Mouse (Mus musculus): Measurements from ENCODE around the gene Smok3a. TPM values are rescaled to one million over a fixed set of nuclear protein-coding genes. Genes with fewer than 3 reads are reported as not detected.
"Not testable (repeated sequence)": the region's sequence is repeated elsewhere in the genome, so short reads cannot be mapped to it uniquely, and the experiment has no call there.

Smok3a gene
- polyA plus RNA-seq, 1 experiment from 2014 or later, result not detected

DNA sequence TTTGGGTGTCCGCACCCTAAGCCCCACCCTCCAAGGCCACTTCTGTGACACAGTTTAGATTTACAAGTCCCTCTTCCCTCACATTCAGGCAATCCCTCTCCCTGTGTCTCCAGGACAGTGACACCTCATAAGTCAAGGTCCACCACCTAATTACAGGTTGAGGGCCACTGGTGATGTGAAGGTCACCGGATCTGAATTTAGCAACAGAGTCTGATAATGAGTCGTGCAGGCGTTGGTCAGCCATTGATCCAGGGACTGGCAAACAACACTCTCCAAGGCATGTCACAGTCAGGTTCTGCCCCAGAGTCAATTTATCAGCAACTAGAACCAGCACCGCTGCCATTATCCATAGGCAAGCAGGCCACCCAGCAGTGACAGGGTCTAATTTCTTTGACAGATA is 8.7 kb upstream of the Smok3a start:
- Histone ChIP-seq H3K27me3 (ENCODE audit: insufficient read depth, low read length) (no peaks in the 10 kb centered on the region), H3K9me3 (ENCODE audit: low read length) (0 out of 2 replicates have a peak, but pooled peaks cover 6% of the 10 kb centered on the region), H3K4me3 (ENCODE audit: low read length) (no peak overlapping the region), H3K4me2 (replicated peaks; ENCODE audit: low read depth, low read length) (no peak overlapping the region), H3K36me3 (ENCODE audit: insufficient read depth, low read length) (no peaks in the 10 kb centered on the region), H3K4me1 (ENCODE audit: insufficient read depth, low read length) (no peaks in the 10 kb centered on the region), H3K9ac (replicated peaks; ENCODE audit: low read length) (no peak overlapping the region), H3K27ac (ENCODE audit: low read length) (no peak overlapping the region)
- no peak for ATAC-seq (ENCODE audit: low FRiP score, low TSS enrichment)
- WGBS, result 85% methylated on average over 5 of the region's 5 CpGs

DNA sequence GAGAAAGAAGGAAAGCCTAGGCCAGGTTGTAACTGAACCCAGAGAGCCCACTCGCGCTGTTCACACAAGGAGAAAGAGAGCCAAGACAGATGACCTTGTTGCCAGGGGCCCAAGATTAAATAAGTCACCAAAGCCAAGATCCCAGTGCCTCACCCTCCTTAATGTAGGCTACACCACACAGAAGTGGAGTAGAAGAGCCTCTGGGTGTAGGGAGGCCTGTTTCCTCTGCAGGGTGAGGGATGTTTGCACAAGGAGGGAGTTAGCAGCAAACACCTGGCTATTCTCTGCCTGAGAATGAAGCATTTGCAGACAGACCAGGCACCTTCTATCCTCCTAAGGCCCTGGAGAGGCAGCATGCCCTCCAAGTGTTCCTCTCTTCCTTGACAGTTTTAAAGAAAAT is 4.5 kb upstream of the Smok3a start:
- WGBS, result 96% methylated on average over 2 of the region's 2 CpGs
- ATAC-seq (ENCODE audit: low FRiP score, low TSS enrichment), result no peak

DNA sequence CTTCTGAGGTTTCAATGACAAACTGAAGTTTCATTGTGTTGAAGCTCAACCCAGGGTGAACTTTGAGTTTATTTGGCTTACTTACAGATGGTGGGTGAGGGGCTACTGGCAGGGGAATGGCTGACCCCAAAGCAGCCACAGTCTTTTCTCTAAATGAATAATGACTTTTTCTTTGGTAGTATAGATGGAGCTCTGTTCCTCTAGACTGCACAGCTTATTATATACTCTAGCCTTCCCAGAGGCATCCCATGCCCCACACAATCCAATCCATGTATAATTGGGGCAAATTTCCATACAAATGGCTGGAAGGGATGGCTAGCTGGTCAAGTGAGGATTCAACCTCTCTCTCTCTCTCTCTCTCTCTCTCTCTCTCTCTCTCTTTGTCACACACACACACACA is 4.1 kb upstream of the Smok3a start:
- Histone ChIP-seq H3K27me3 (ENCODE audit: insufficient read depth, low read length) (no peaks in the 10 kb centered on the region), H3K36me3 (ENCODE audit: insufficient read depth, low read length) (no peaks in the 10 kb centered on the region), H3K4me3 (ENCODE audit: low read length) (no peak overlapping the region), H3K4me1 (ENCODE audit: insufficient read depth, low read length) (no peaks in the 10 kb centered on the region), H3K4me2 (replicated peaks; ENCODE audit: low read depth, low read length) (no peak overlapping the region), H3K27ac (ENCODE audit: low read length) (no peak overlapping the region), H3K9me3 (ENCODE audit: low read length) (no peaks in the 10 kb centered on the region), H3K9ac (replicated peaks; ENCODE audit: low read length) (no peak overlapping the region)
- ATAC-seq (ENCODE audit: low FRiP score, low TSS enrichment), result no peak

More for the DNA sequence above, 4.5 kb upstream of the Smok3a start:
- H3K27me3 ChIP-seq (ENCODE audit: insufficient read depth, low read length), result no peaks in the 10 kb centered on the region
- H3K27ac ChIP-seq (ENCODE audit: low read length), result no peak overlapping the region
- no peaks in the 10 kb centered on the region for H3K36me3 ChIP-seq (ENCODE audit: insufficient read depth, low read length)
- H3K9me3 ChIP-seq (ENCODE audit: low read length), result 0 out of 2 replicates have a peak, but pooled peaks cover under 1% of the 10 kb centered on the region
- H3K4me2 ChIP-seq (replicated peaks; ENCODE audit: low read depth, low read length), result no peak overlapping the region
- H3K9ac ChIP-seq (replicated peaks; ENCODE audit: low read length), result no peak overlapping the region
- no peak overlapping the region for H3K4me3 ChIP-seq (ENCODE audit: low read length)
- H3K4me1 ChIP-seq (ENCODE audit: insufficient read depth, low read length), result no peaks in the 10 kb centered on the region

GRCm38 (mm10) chr5:138019577-138019976 is 1.5 kb upstream of the Smok3a start:
- not testable (repeated sequence) for H3K27ac ChIP-seq (ENCODE audit: low read length); H3K4me1 ChIP-seq (ENCODE audit: insufficient read depth, low read length); H3K4me2 ChIP-seq (replicated peaks; ENCODE audit: low read depth, low read length); H3K27me3 ChIP-seq (ENCODE audit: insufficient read depth, low read length); H3K36me3 ChIP-seq (ENCODE audit: insufficient read depth, low read length); H3K9ac ChIP-seq (replicated peaks; ENCODE audit: low read length); ATAC-seq (ENCODE audit: low FRiP score, low TSS enrichment); H3K4me3 ChIP-seq (ENCODE audit: low read length); H3K9me3 ChIP-seq (ENCODE audit: low read length)
- 87% methylated on average over 3 of the region's 4 CpGs for WGBS

DNA sequence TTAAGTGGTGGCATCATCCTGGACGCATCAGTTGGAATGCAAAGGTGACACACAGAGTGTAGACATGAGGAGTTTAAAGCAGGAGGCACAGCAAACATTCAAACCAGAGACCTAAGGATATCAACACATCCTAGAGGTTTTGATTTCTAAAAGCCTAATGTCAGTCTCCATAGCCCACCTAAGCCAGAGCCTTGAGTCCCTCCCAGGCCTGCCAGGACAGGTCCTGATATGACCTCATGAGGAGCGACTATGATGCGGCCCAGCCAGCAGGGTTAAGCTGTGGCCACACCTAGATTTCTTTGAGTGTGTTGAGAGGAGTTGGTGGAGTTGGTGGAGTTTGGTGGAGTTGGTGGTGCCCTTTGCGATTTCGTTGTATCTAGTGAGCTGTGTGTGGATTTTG is 31.8 kb downstream of the Smok3a start, which contains the start of gene Smok3c:
Smok3c (plus strand) TSS at position 301 of the 400 bp plus-strand sequence.
- H3K36me3 ChIP-seq (ENCODE audit: insufficient read depth, low read length); H3K9me3 ChIP-seq (ENCODE audit: low read length); ATAC-seq (ENCODE audit: low FRiP score, low TSS enrichment); H3K4me2 ChIP-seq (replicated peaks; ENCODE audit: low read depth, low read length); H3K27me3 ChIP-seq (ENCODE audit: insufficient read depth, low read length); H3K4me1 ChIP-seq (ENCODE audit: insufficient read depth, low read length); H3K4me3 ChIP-seq (ENCODE audit: low read length); H3K9ac ChIP-seq (replicated peaks; ENCODE audit: low read length); H3K27ac ChIP-seq (ENCODE audit: low read length): not testable (repeated sequence)
- WGBS, result no CpG with 5 or more reads among the region's 5 CpGs

DNA sequence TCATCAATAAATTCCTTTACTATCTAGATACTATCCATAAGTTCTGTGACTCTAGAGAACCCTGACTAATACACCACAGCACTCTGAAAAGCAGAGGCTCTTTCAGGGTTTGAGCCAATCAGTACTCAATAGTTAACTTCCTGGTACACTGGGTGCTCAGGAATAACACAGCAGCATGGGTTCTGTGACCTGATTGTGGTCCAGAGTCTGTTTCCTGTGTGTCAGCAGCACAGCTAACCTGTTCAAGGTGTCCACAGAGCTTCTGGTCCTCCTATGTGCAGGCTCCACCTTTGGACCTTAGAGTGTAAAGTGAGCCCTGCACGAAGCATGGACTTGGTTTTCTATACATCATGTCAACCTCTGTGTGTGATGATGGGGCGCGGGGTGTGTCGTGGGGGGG is 52.7 kb downstream of the Smok3a start:
- ATAC-seq (ENCODE audit: low FRiP score, low TSS enrichment), result no peak
- H3K27me3 ChIP-seq (ENCODE audit: insufficient read depth, low read length), result no peaks in the 10 kb centered on the region
- H3K4me2 ChIP-seq (replicated peaks; ENCODE audit: low read depth, low read length), result no peak overlapping the region
- no peak overlapping the region for H3K27ac ChIP-seq (ENCODE audit: low read length)
- 84% methylated on average over 4 of the region's 4 CpGs for WGBS
- no peak overlapping the region for H3K9ac ChIP-seq (replicated peaks; ENCODE audit: low read length)
- H3K9me3 ChIP-seq (ENCODE audit: low read length), result no peaks in the 10 kb centered on the region
- H3K4me1 ChIP-seq (ENCODE audit: insufficient read depth, low read length), result no peaks in the 10 kb centered on the region
- H3K36me3 ChIP-seq (ENCODE audit: insufficient read depth, low read length), result no peaks in the 10 kb centered on the region
- no peak overlapping the region for H3K4me3 ChIP-seq (ENCODE audit: low read length)

GRCm38 (mm10) chr5:138075684-138076083 is 54.6 kb downstream of the Smok3a start:
- H3K4me2 ChIP-seq (replicated peaks; ENCODE audit: low read depth, low read length), result no peak overlapping the region

DNA sequence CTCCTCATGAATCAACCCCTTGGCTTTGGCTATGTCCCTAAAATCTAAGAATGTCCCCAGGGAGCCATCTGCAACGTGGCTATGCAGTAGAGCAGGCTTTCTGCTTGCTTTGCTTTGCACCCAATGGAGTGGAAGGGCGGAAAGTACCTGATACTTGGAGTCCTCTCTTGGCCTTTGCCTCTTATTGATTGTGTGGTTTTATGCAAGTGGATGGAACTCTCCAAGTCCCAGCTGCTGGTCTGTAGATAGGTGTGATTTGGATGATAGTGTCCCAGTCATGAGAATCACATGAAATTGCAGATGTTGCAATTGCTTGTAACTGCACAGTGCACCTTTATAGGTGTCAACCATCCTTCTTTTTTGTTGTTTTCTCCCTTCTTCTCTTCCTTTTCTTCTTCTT is 55.1 kb downstream of the Smok3a start:
- H3K4me1 ChIP-seq (ENCODE audit: insufficient read depth, low read length), result no peaks in the 10 kb centered on the region
- no peaks in the 10 kb centered on the region for H3K9me3 ChIP-seq (ENCODE audit: low read length)
- H3K27me3 ChIP-seq (ENCODE audit: insufficient read depth, low read length), result no peaks in the 10 kb centered on the region
- no peak for ATAC-seq (ENCODE audit: low FRiP score, low TSS enrichment)
- H3K27ac ChIP-seq (ENCODE audit: low read length), result no peak overlapping the region
- H3K4me2 ChIP-seq (replicated peaks; ENCODE audit: low read depth, low read length), result no peak overlapping the region
- H3K36me3 ChIP-seq (ENCODE audit: insufficient read depth, low read length), result no peaks in the 10 kb centered on the region
- H3K9ac ChIP-seq (replicated peaks; ENCODE audit: low read length), result no peak overlapping the region
- no peak overlapping the region for H3K4me3 ChIP-seq (ENCODE audit: low read length)
- WGBS, result 57% methylated on average over 2 of the region's 2 CpGs

More at GRCm38 (mm10) chr5:138075684-138076083, 54.6 kb downstream of the Smok3a start:
- Histone ChIP-seq H3K27ac (ENCODE audit: low read length) (no peak overlapping the region), H3K9ac (replicated peaks; ENCODE audit: low read length) (no peak overlapping the region), H3K4me3 (ENCODE audit: low read length) (no peak overlapping the region), H3K4me1 (ENCODE audit: insufficient read depth, low read length) (no peaks in the 10 kb centered on the region), H3K36me3 (ENCODE audit: insufficient read depth, low read length) (no peaks in the 10 kb centered on the region), H3K9me3 (ENCODE audit: low read length) (no peaks in the 10 kb centered on the region), H3K27me3 (ENCODE audit: insufficient read depth, low read length) (no peaks in the 10 kb centered on the region)
- 66% methylated on average over 3 of the region's 3 CpGs for WGBS
- no peak for ATAC-seq (ENCODE audit: low FRiP score, low TSS enrichment)

GRCm38 (mm10) chr5:138080456-138080855 is 59.4 kb downstream of the Smok3a start:
- no peaks in the 10 kb centered on the region for H3K27me3 ChIP-seq (ENCODE audit: insufficient read depth, low read length)
- H3K4me1 ChIP-seq (ENCODE audit: insufficient read depth, low read length), result peaks cover 3% of the 10 kb centered on the region
- H3K4me3 ChIP-seq (ENCODE audit: low read length), result no peak overlapping the region
- H3K27ac ChIP-seq (ENCODE audit: low read length), result no peak overlapping the region
- H3K9ac ChIP-seq (replicated peaks; ENCODE audit: low read length), result no peak overlapping the region
- H3K36me3 ChIP-seq (ENCODE audit: insufficient read depth, low read length), result no peaks in the 10 kb centered on the region
- H3K9me3 ChIP-seq (ENCODE audit: low read length), result no peaks in the 10 kb centered on the region
- ATAC-seq (ENCODE audit: low FRiP score, low TSS enrichment), result no peak
- H3K4me2 ChIP-seq (replicated peaks; ENCODE audit: low read depth, low read length), result no peak overlapping the region
- 82% methylated on average over 5 of the region's 5 CpGs for WGBS

DNA sequence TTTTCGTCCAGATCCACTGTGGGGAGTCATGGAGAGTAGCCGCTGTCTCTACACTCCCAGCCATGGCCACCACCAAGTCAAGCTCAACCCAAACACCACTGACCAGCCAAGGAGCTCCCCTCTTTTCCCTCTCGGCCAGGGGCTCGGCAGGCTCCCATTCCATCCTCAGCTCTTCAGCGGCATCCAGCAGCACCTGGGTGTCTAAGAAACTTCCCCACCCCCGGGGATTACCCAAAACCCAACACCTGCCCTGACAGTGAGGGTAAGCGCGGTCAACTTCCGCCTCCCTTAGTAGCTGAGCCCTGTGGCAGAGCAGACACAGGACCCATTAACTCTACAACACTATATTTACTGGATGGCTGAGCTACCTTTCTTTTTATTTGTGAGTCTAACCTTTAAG is 60.4 kb downstream of the Smok3a start:
- H3K36me3 ChIP-seq (ENCODE audit: insufficient read depth, low read length), result no peaks in the 10 kb centered on the region
- no peaks in the 10 kb centered on the region for H3K27me3 ChIP-seq (ENCODE audit: insufficient read depth, low read length)
- no peaks in the 10 kb centered on the region for H3K9me3 ChIP-seq (ENCODE audit: low read length)
- no peak for ATAC-seq (ENCODE audit: low FRiP score, low TSS enrichment)
- WGBS, result 82% methylated on average over 9 of the region's 9 CpGs
- H3K4me3 ChIP-seq (ENCODE audit: low read length), result no peak overlapping the region
- no peak overlapping the region for H3K27ac ChIP-seq (ENCODE audit: low read length)
- H3K4me2 ChIP-seq (replicated peaks; ENCODE audit: low read depth, low read length), result no peak overlapping the region
- no peak overlapping the region for H3K9ac ChIP-seq (replicated peaks; ENCODE audit: low read length)
- peaks cover 5% of the 10 kb centered on the region for H3K4me1 ChIP-seq (ENCODE audit: insufficient read depth, low read length)

Data from kidney, embryonic 16.5 days (tissue).